Mouse (Mus musculus): ENCODE measurements around the gene Zmynd15. TPM values are rescaled to one million over a fixed set of nuclear protein-coding genes. Genes with fewer than 3 reads are reported as not detected.

Gene Zmynd15
- polyA plus RNA-seq, 1 experiment = 1.5 TPM

GRCm38 (mm10) chr11:70438728-70439374 lies 20.4 kb upstream of the Zmynd15 start:
- Histone ChIP-seq H3K27ac (ENCODE audit: control insufficient read depth, insufficient read depth, low read depth, low read length, poor library complexity) (peak overlapping the region; percentile 36; the same call in 1 of the 2 replicates), H3K4me1 (ENCODE audit: control insufficient read depth, insufficient read depth, low read length) (peaks cover 2% of the 10 kb centered on the region), H3K4me3 (replicated peaks; ENCODE audit: control insufficient read depth, low read depth, low read length) (no peak overlapping the region)
- no peak for TF ChIP-seq CTCF (IDR thresholded peaks at IDR 0.05; ENCODE audit: control insufficient read depth, insufficient read depth, low read length)
- no peak for TF ChIP-seq POLR2A (IDR thresholded peaks at IDR 0.05; ENCODE audit: borderline replicate concordance, control insufficient read depth, low read depth, low read length)
- WGBS = 81% methylated on average over 7 of the region's 7 CpGs

GRCm38 (mm10) chr11:70440637-70441036 lies 18.6 kb upstream of the Zmynd15 start:
- Histone ChIP-seq H3K27ac (ENCODE audit: control insufficient read depth, insufficient read depth, low read depth, low read length, poor library complexity) (no peak overlapping the region), H3K4me1 (ENCODE audit: control insufficient read depth, insufficient read depth, low read length) (peaks cover 4% of the 10 kb centered on the region), H3K4me3 (replicated peaks; ENCODE audit: control insufficient read depth, low read depth, low read length) (no peak overlapping the region)
- 88% methylated on average over 4 of the region's 4 CpGs for WGBS
- TF ChIP-seq POLR2A (IDR thresholded peaks at IDR 0.05; ENCODE audit: borderline replicate concordance, control insufficient read depth, low read depth, low read length) = no peak
- TF ChIP-seq CTCF (IDR thresholded peaks at IDR 0.05; ENCODE audit: control insufficient read depth, insufficient read depth, low read length) = no peak

GRCm38 (mm10) chr11:70441882-70442281 lies 17.4 kb upstream of the Zmynd15 start:
- 62% methylated on average over 7 of the region's 7 CpGs for WGBS
- no peak overlapping the region for H3K4me3 ChIP-seq (replicated peaks; ENCODE audit: control insufficient read depth, low read depth, low read length)
- no peak overlapping the region for H3K27ac ChIP-seq (ENCODE audit: control insufficient read depth, insufficient read depth, low read depth, low read length, poor library complexity)
- H3K4me1 ChIP-seq (ENCODE audit: control insufficient read depth, insufficient read depth, low read length) = peaks cover 5% of the 10 kb centered on the region
- TF ChIP-seq POLR2A (IDR thresholded peaks at IDR 0.05; ENCODE audit: borderline replicate concordance, control insufficient read depth, low read depth, low read length) (no peak), CTCF (IDR thresholded peaks at IDR 0.05; ENCODE audit: control insufficient read depth, insufficient read depth, low read length) (no peak)

GRCm38 (mm10) chr11:70443964-70444363 lies 15.3 kb upstream of the Zmynd15 start:
- TF ChIP-seq POLR2A (IDR thresholded peaks at IDR 0.05; ENCODE audit: borderline replicate concordance, control insufficient read depth, low read depth, low read length) (no peak), CTCF (IDR thresholded peaks at IDR 0.05; ENCODE audit: control insufficient read depth, insufficient read depth, low read length) (no peak)
- WGBS = 64% methylated on average over 3 of the region's 3 CpGs
- H3K27ac ChIP-seq (ENCODE audit: control insufficient read depth, insufficient read depth, low read depth, low read length, poor library complexity) = no peak overlapping the region
- peaks cover 7% of the 10 kb centered on the region for H3K4me1 ChIP-seq (ENCODE audit: control insufficient read depth, insufficient read depth, low read length)
- no peak overlapping the region for H3K4me3 ChIP-seq (replicated peaks; ENCODE audit: control insufficient read depth, low read depth, low read length)

- peak overlapping the region; percentile 7 for H3K4me3 ChIP-seq (replicated peaks; ENCODE audit: control insufficient read depth, low read depth, low read length)
- TF ChIP-seq CTCF (IDR thresholded peaks at IDR 0.05; ENCODE audit: control insufficient read depth, insufficient read depth, low read length) (no peak), POLR2A (IDR thresholded peaks at IDR 0.05; ENCODE audit: borderline replicate concordance, control insufficient read depth, low read depth, low read length) (no peak)
- H3K4me1 ChIP-seq (ENCODE audit: control insufficient read depth, insufficient read depth, low read length) = peaks cover 6% of the 10 kb centered on the region; the same call in 1 of the 2 replicates
- peak overlapping the region; percentile 27; the same call in 1 of the 2 replicates for H3K27ac ChIP-seq (ENCODE audit: control insufficient read depth, insufficient read depth, low read depth, low read length, poor library complexity)
- WGBS = 73% methylated on average over 6 of the region's 6 CpGs
These were observed 14.6 kb upstream of the Zmynd15 start for GRCm38 (mm10) chr11:70444667-70445066.

- Histone ChIP-seq H3K4me1 (ENCODE audit: control insufficient read depth, insufficient read depth, low read length) (peaks cover 6% of the 10 kb centered on the region; the same call in 1 of the 2 replicates), H3K27ac (ENCODE audit: control insufficient read depth, insufficient read depth, low read depth, low read length, poor library complexity) (peak overlapping the region; percentile 66)
These were observed 12.5 kb upstream of the Zmynd15 start for GRCm38 (mm10) chr11:70446756-70447155.

GRCm38 (mm10) chr11:70447373-70447772 lies 11.9 kb upstream of the Zmynd15 start:
- H3K4me1 ChIP-seq (ENCODE audit: control insufficient read depth, insufficient read depth, low read length) = peaks cover 6% of the 10 kb centered on the region; the same call in 1 of the 2 replicates
- 15% methylated on average over 1 of the region's 1 CpGs for WGBS

More at GRCm38 (mm10) chr11:70446756-70447155, 12.5 kb upstream of the Zmynd15 start:
- 16% methylated on average over 3 of the region's 3 CpGs for WGBS
- no peak overlapping the region for H3K4me3 ChIP-seq (replicated peaks; ENCODE audit: control insufficient read depth, low read depth, low read length)
- TF ChIP-seq CTCF (IDR thresholded peaks at IDR 0.05; ENCODE audit: control insufficient read depth, insufficient read depth, low read length) (peak; percentile 52; the same call in 1 of the 2 replicates), POLR2A (IDR thresholded peaks at IDR 0.05; ENCODE audit: borderline replicate concordance, control insufficient read depth, low read depth, low read length) (no peak)

GRCm38 (mm10) chr11:70450926-70451325 lies 8.3 kb upstream of the Zmynd15 start:
- Histone ChIP-seq H3K4me1 (ENCODE audit: control insufficient read depth, insufficient read depth, low read length) (peaks cover 7% of the 10 kb centered on the region), H3K4me3 (replicated peaks; ENCODE audit: control insufficient read depth, low read depth, low read length) (no peak overlapping the region), H3K27ac (ENCODE audit: control insufficient read depth, insufficient read depth, low read depth, low read length, poor library complexity) (no peak overlapping the region)
- TF ChIP-seq POLR2A (IDR thresholded peaks at IDR 0.05; ENCODE audit: borderline replicate concordance, control insufficient read depth, low read depth, low read length) (no peak), CTCF (IDR thresholded peaks at IDR 0.05; ENCODE audit: control insufficient read depth, insufficient read depth, low read length) (no peak)
- WGBS = 69% methylated on average over 2 of the region's 2 CpGs

More at GRCm38 (mm10) chr11:70447373-70447772, 11.9 kb upstream of the Zmynd15 start:
- TF ChIP-seq CTCF (IDR thresholded peaks at IDR 0.05; ENCODE audit: control insufficient read depth, insufficient read depth, low read length) = no peak
- no peak for TF ChIP-seq POLR2A (IDR thresholded peaks at IDR 0.05; ENCODE audit: borderline replicate concordance, control insufficient read depth, low read depth, low read length)
- Histone ChIP-seq H3K4me3 (replicated peaks; ENCODE audit: control insufficient read depth, low read depth, low read length) (no peak overlapping the region), H3K27ac (ENCODE audit: control insufficient read depth, insufficient read depth, low read depth, low read length, poor library complexity) (peak overlapping the region; percentile 66)
